Mouse (Mus musculus) CH12.LX (cell line): ENCODE data around the gene Dmac2.
A peak's percentile ranks its signal among the peaks of the same experiment; 100 is the strongest.

Experiments used
- CTCF ChIP-seq, 2 experiments: IDR thresholded peaks in 1 of 2; conservative IDR thresholded peaks in 1 of 2; 2 replicates each; pipeline ENCODE4 v1.5.1; 2011 to 2012; ENCODE audit warnings: low read depth in 2 of 2, low read length in 2 of 2, improper control_type of control experiment in 1 of 2, inconsistent platforms in 1 of 2, mild to moderate bottlenecking in 1 of 2, moderate library complexity in 1 of 2
- ELF1 ChIP-seq: IDR thresholded peaks from 2 replicates; pipeline ENCODE4 v1.6.1; 2014; ENCODE audit warnings: low read depth, mild to moderate bottlenecking, inconsistent platforms, low read length, improper control_type of control experiment
- MAX ChIP-seq: IDR thresholded peaks from 2 replicates; pipeline ENCODE4 v1.6.1; 2011; ENCODE audit warnings: low read length, improper control_type of control experiment
- NELFE ChIP-seq: IDR thresholded peaks from 2 replicates; pipeline ENCODE4 v1.6.1; 2011; ENCODE audit warnings: low read depth, low read length, improper control_type of control experiment
- POLR2A ChIP-seq: IDR thresholded peaks from 2 replicates; pipeline ENCODE4 v1.6.1; 2011; ENCODE audit warnings: low read depth, mild to moderate bottlenecking, improper control_type of control experiment, low read length
- POLR2AphosphoS2 ChIP-seq: IDR thresholded peaks from 2 replicates; pipeline ENCODE4 v1.6.1; 2011; ENCODE audit warnings: low read depth, low read length, improper control_type of control experiment
- ZMIZ1 ChIP-seq: IDR thresholded peaks from 2 replicates; pipeline ENCODE4 v1.6.1; 2012; ENCODE audit warnings: low read depth, mild to moderate bottlenecking, inconsistent platforms, low read length, improper control_type of control experiment
- ZNF384 ChIP-seq: IDR thresholded peaks from 2 replicates; pipeline ENCODE4 v1.6.1; 2012; ENCODE audit warnings: low read depth, low read length, improper control_type of control experiment, inconsistent platforms

- TF ChIP-seq POLR2AphosphoS2 (no peak), NELFE (no peak), ELF1 (no peak), ZNF384 (0 out of 2 replicates have a peak, but pooled peaks have one; percentile 12), POLR2A (no peak), ZMIZ1 (no peak), MAX (no peak), CTCF (conservative IDR thresholded peaks at IDR 0.05 in 1 of 2, IDR thresholded peaks at IDR 0.05 in 1 of 2; ENCODE audit: low read depth in 2 of 2, low read length in 2 of 2) (no peak)
These were observed 36.6 kb downstream of the Dmac2 start for GRCm38 (mm10) chr7:25655601-25656428.
